ENCODE assay signal across 8 mouse cellular contexts in the genomic region with DNA sequence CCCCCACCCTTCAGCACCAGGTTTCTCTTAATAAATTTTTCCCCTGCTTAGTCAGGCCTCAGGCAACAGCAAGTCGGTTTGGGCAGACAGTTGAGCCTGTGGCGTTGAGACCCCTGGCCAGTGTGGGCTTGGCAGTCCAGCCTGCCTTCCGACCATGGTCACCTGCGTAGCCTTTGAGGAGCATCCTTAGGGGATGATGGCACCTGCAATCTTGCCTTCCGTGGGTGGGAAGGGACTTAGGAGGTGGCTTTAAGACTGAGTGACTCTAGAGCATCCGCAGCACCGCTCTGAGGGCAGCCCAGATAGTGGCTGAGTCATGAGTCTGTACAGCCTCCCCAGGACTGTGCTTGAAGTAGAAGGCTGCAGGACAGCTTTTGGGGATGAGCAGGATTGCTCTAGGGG. TPM values are rescaled to one million over a fixed set of nuclear protein-coding genes. Genes with fewer than 3 reads are reported as not detected.
DNase-seq lines count a peak whose midpoint lies in the region; ATAC-seq and TF ChIP-seq lines count a peak whose summit lies in the region.

No protein-coding gene starts in this region.

- H3K4me1 ChIP-seq in cerebellum, adult 2 months (ENCODE audit: control insufficient read depth, insufficient read depth, low read length): peaks cover 8% of the 10 kb centered on the region; the same call in 1 of the 2 replicates
- peaks cover 3 to 10% of the 10 kb centered on the region in 2 experiments for H3K4me1 ChIP-seq in liver, embryonic 14.5 days (replicated peaks; ENCODE audit: control insufficient read depth in 2 of 2, insufficient read depth in 2 of 2, low read length in 1 of 2)

- no peaks in the 10 kb centered on the region for H3K9me3 ChIP-seq in liver, embryonic 14.5 days (ENCODE audit: control insufficient read depth, low read length)

- TF ChIP-seq POLR2A in cerebellum, adult 2 months (IDR thresholded peaks at IDR 0.05; ENCODE audit: borderline replicate concordance, insufficient read depth, low read length): no peak

- no peaks in the 10 kb centered on the region for H3K36me3 ChIP-seq in liver, embryonic 14.5 days (replicated peaks; ENCODE audit: control insufficient read depth, insufficient read depth, low read depth)

- H3K4me3 ChIP-seq in cerebellum, adult 2 months (replicated peaks; ENCODE audit: insufficient read depth, low read depth, low read length): peak overlapping the region; percentile 95
- H3K4me3 ChIP-seq in liver, embryonic 14.5 days (ENCODE audit: insufficient read depth in 1 of 2, low read depth in 2 of 2, low read length in 2 of 2): peak overlapping the region; percentile 52 to 62

- ATAC-seq in granulocyte monocyte progenitor cell, adult 5-6 weeks (replicated peaks; ENCODE audit: poor library complexity, severe bottlenecking): peak; percentile 23
- ATAC-seq in liver, embryonic 14.5 days (ENCODE audit: insufficient read depth): no peak

- peak; percentile 48 to 62 for DNase-seq in cerebellum, adult 2 months
- no peak for DNase-seq in cerebellum, adult 11-12 months
- peak; percentile 52 for DNase-seq in right cerebral cortex, postnatal 25 days
- no peak for DNase-seq in right cerebral cortex, postnatal 4 days
- no peak for DNase-seq in liver, embryonic 14.5 days (ENCODE audit: low read depth in 3 of 3, low spot score in 3 of 3)
- DNase-seq in yolk sac, embryonic 10.5 days (ENCODE audit: low spot score): peak; percentile 19
- no peak for DNase-seq in layer of hippocampus, postnatal 10 days (ENCODE audit: low spot score in 2 of 2)

- peak overlapping the region; percentile 82 for H3K27ac ChIP-seq in cerebellum, adult 2 months (ENCODE audit: insufficient read depth, low read length)
- no peak overlapping the region for H3K27ac ChIP-seq in liver, embryonic 14.5 days

- 2% methylated on average over 7 of the region's 7 CpGs for WGBS in cerebellum, adult 2 months
- WGBS in liver, embryonic 14.5 days (ENCODE audit: insufficient replicate concordance): 10% methylated on average over 7 of the region's 7 CpGs

- peak overlapping the region; percentile 60 for H3K9ac ChIP-seq in liver, embryonic 14.5 days (replicated peaks)

- no peak for TF ChIP-seq CTCF in cerebellum, adult 2 months (IDR thresholded peaks at IDR 0.05; ENCODE audit: borderline replicate concordance, insufficient read depth, low read depth, low read length)
- TF ChIP-seq CTCF in liver, embryonic 14.5 days (IDR thresholded peaks at IDR 0.05; ENCODE audit: low read depth): no peak

- H3K4me2 ChIP-seq in liver, embryonic 14.5 days (ENCODE audit: low read depth): peak overlapping the region; percentile 80

- no peak for TF ChIP-seq EP300 in liver, embryonic 14.5 days (IDR thresholded peaks at IDR 0.05; ENCODE audit: low read depth)

- H3K27me3 ChIP-seq in cerebellum, adult 2 months (ENCODE audit: control insufficient read depth, insufficient read depth, low read length): no peaks in the 10 kb centered on the region
- peaks cover 3% of the 10 kb centered on the region; the same call in 1 of the 2 replicates for H3K27me3 ChIP-seq in liver, embryonic 14.5 days (ENCODE audit: control insufficient read depth, insufficient read depth, low read length)

RNA-seq across cellular contexts. Expression of a gene that starts 0.6 kb away (rescaled TPM):
- 128 and 138 TPM in 2 replicates for polyA plus RNA-seq in cerebellum, adult 2 months (2012; rRNA removed)
- 25.2 and 27.0 TPM in 2 replicates for total RNA-seq in granulocyte monocyte progenitor cell, adult 5-6 weeks (2014; fragmentation: Nextera tagmentation)
- 13.6 and 14.1 TPM in 2 replicates for total RNA-seq in granulocyte monocyte progenitor cell, adult 5-6 weeks (2017)
- polyA plus RNA-seq in liver, embryonic 14.5 days (2012; rRNA removed): 3.0 and 3.4 TPM in 2 replicates
- 1.3 and 1.8 TPM in 2 replicates for polyA plus RNA-seq in liver, embryonic 14.5 days (2014; fragmentation: Nextera tagmentation; extraction: Ambion mirVana)
- total RNA-seq in layer of hippocampus, postnatal 10 days (2021): 10 to 100 TPM; 49.9 to 58.4 TPM

RNA-seq across cellular contexts. Expression of a gene that starts 9.3 kb away (rescaled TPM):
- 15.1 and 17.8 TPM in 2 replicates for polyA plus RNA-seq in cerebellum, adult 2 months (2012; rRNA removed)
- not detected in 2 replicates for total RNA-seq in granulocyte monocyte progenitor cell, adult 5-6 weeks (2014; fragmentation: Nextera tagmentation)
- total RNA-seq in granulocyte monocyte progenitor cell, adult 5-6 weeks (2017): not detected in 2 replicates
- 5.5 TPM in 2 replicates for polyA plus RNA-seq in liver, embryonic 14.5 days (2012; rRNA removed)
- polyA plus RNA-seq in liver, embryonic 14.5 days (2014; fragmentation: Nextera tagmentation; extraction: Ambion mirVana): 4.1 and 5.0 TPM in 2 replicates
- total RNA-seq in layer of hippocampus, postnatal 10 days (2021): 10 to 100 TPM; 18.1 to 20.2 TPM

RNA-seq across cellular contexts. Expression of a gene that starts 13.1 kb away (rescaled TPM):
- polyA plus RNA-seq in cerebellum, adult 2 months (2012; rRNA removed): 29.2 and 30.6 TPM in 2 replicates
- 246 and 266 TPM in 2 replicates for total RNA-seq in granulocyte monocyte progenitor cell, adult 5-6 weeks (2014; fragmentation: Nextera tagmentation)
- total RNA-seq in granulocyte monocyte progenitor cell, adult 5-6 weeks (2017): 78.6 and 96.8 TPM in 2 replicates
- 19.0 and 20.6 TPM in 2 replicates for polyA plus RNA-seq in liver, embryonic 14.5 days (2012; rRNA removed)
- polyA plus RNA-seq in liver, embryonic 14.5 days (2014; fragmentation: Nextera tagmentation; extraction: Ambion mirVana): 15.8 and 21.0 TPM in 2 replicates
- total RNA-seq in layer of hippocampus, postnatal 10 days (2021): 10 to 100 TPM; 55.1 to 59.7 TPM

RNA-seq across cellular contexts. Expression of a gene that starts 17.5 kb away (rescaled TPM):
- polyA plus RNA-seq in cerebellum, adult 2 months (2012; rRNA removed): not detected in 2 replicates
- total RNA-seq in granulocyte monocyte progenitor cell, adult 5-6 weeks (2014; fragmentation: Nextera tagmentation): not detected in 2 replicates
- not detected in 2 replicates for total RNA-seq in granulocyte monocyte progenitor cell, adult 5-6 weeks (2017)
- not detected in 2 replicates for polyA plus RNA-seq in liver, embryonic 14.5 days (2012; rRNA removed)
- polyA plus RNA-seq in liver, embryonic 14.5 days (2014; fragmentation: Nextera tagmentation; extraction: Ambion mirVana): not detected in 2 replicates
- not detected for total RNA-seq in layer of hippocampus, postnatal 10 days (2021)

RNA-seq across cellular contexts. Expression of a gene that starts 23.9 kb away (rescaled TPM):
- 0.21 and 0.26 TPM in 2 replicates for polyA plus RNA-seq in cerebellum, adult 2 months (2012; rRNA removed)
- total RNA-seq in granulocyte monocyte progenitor cell, adult 5-6 weeks (2014; fragmentation: Nextera tagmentation): not detected in 2 replicates
- total RNA-seq in granulocyte monocyte progenitor cell, adult 5-6 weeks (2017): not detected in 2 replicates
- 0.08 and 0.09 TPM in 2 replicates for polyA plus RNA-seq in liver, embryonic 14.5 days (2012; rRNA removed)
- 0.14 TPM in 1 of 2 replicates, not detected in the other for polyA plus RNA-seq in liver, embryonic 14.5 days (2014; fragmentation: Nextera tagmentation; extraction: Ambion mirVana)
- not detected for total RNA-seq in layer of hippocampus, postnatal 10 days (2021)

Comparison
In these comparisons a context has a peak if more than half of its experiments do, and no peak if none do; other contexts are left out.
1. DNase-seq: peak in cerebellum, adult 2 months (2 of 2), right cerebral cortex, postnatal 25 days (single experiment) and yolk sac, embryonic 10.5 days (single experiment); none in cerebellum, adult 11-12 months (single experiment), right cerebral cortex, postnatal 4 days (single experiment), liver, embryonic 14.5 days (0 of 3) and layer of hippocampus, postnatal 10 days (0 of 2).
2. RNA of a gene that starts 9.3 kb away (total RNA-seq): 18.1 to 20.2 TPM in layer of hippocampus, postnatal 10 days; not detected in granulocyte monocyte progenitor cell, adult 5-6 weeks; every median in the first group is over 10 times any median in the second.